Mouse (Mus musculus): ENCODE results near the gene Safb2. TPM values are rescaled to one million over a fixed set of nuclear protein-coding genes. Genes with fewer than 3 reads are reported as not detected.

The Safb2 gene
- polyA plus RNA-seq, 1 experiment: 129 TPM

- Histone ChIP-seq H3K27me3 (replicated peaks) (peaks cover 63% of the 10 kb centered on the region), H3K4me3 (replicated peaks) (no peak overlapping the region), H3K36me3 (replicated peaks; ENCODE audit: low read length) (no peaks in the 10 kb centered on the region), H3K9me3 (no peaks in the 10 kb centered on the region), H3K4me1 (peaks cover 4% of the 10 kb centered on the region; the same call in 1 of the 2 replicates)
- no peak for TF ChIP-seq FLI1 (IDR thresholded peaks at IDR 0.05; ENCODE audit: low read length)
- TF ChIP-seq GATA1 (IDR thresholded peaks at IDR 0.05; ENCODE audit: borderline replicate concordance, low read length): no peak
Measured at GRCm38 (mm10) chr17:56537912-56538311, 46.5 kb downstream of the Safb2 start.

DNA sequence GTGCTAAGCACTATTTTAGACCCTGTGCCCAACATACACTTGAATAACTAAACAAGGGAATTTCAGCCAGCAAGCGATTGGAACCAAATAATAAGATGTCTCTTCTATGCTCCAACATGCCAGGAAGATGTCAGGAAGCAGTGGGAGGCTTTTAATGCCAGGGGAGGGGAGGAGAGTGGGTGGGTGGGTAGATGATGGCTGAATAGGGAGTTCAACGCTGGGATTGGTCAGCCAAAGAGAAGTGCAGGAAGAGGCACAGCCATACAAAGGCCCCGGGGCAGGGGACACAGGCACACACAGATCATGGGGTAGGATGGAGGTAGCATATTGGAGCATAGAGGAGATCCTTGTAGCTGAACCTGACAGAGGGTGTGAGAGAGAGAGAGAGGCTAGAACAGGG is 47.5 kb downstream of the Safb2 start:
- Histone ChIP-seq H3K9me3 (peaks cover 6% of the 10 kb centered on the region; the same call in 1 of the 2 replicates), H3K36me3 (replicated peaks; ENCODE audit: low read length) (no peaks in the 10 kb centered on the region), H3K4me1 (peaks cover 4% of the 10 kb centered on the region; the same call in 1 of the 2 replicates), H3K27me3 (replicated peaks) (peaks cover 56% of the 10 kb centered on the region), H3K4me3 (replicated peaks) (no peak overlapping the region)
- no peak for TF ChIP-seq GATA1 (IDR thresholded peaks at IDR 0.05; ENCODE audit: borderline replicate concordance, low read length)
- no peak for TF ChIP-seq FLI1 (IDR thresholded peaks at IDR 0.05; ENCODE audit: low read length)

GRCm38 (mm10) chr17:56536192-56536591 is 48.2 kb downstream of the Safb2 start:
- peaks cover 49% of the 10 kb centered on the region for H3K27me3 ChIP-seq (replicated peaks)
- TF ChIP-seq GATA1 (IDR thresholded peaks at IDR 0.05; ENCODE audit: borderline replicate concordance, low read length) (no peak), FLI1 (IDR thresholded peaks at IDR 0.05; ENCODE audit: low read length) (no peak)

DNA sequence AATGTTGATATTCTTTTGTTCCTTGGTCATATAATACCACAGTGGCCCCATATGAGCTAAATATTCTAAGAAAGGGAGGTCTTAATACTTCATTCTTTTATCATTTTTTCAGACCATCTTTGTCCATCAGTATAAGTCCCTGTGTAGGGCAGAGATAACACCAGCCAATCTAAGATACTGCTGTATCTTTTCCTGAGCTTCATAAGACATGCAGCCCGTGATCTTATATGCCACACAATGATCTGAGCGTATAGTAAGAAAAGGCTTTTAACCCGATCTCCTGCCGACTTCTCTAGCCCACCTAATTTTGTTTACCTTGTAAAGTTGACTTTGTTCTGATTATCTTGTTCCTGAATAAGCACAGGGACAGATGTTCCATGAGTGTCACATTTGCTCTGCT is 59.4 kb downstream of the Safb2 start:
- H3K36me3 ChIP-seq (replicated peaks; ENCODE audit: low read length): no peaks in the 10 kb centered on the region
- no peak overlapping the region for H3K4me3 ChIP-seq (replicated peaks)
- no peak for TF ChIP-seq GATA1 (IDR thresholded peaks at IDR 0.05; ENCODE audit: borderline replicate concordance, low read length)
- no peaks in the 10 kb centered on the region for H3K9me3 ChIP-seq
- H3K27me3 ChIP-seq (replicated peaks): peaks cover 31% of the 10 kb centered on the region
- H3K4me1 ChIP-seq: no peaks in the 10 kb centered on the region

More at GRCm38 (mm10) chr17:56536192-56536591, 48.2 kb downstream of the Safb2 start:
- Histone ChIP-seq H3K4me1 (peaks cover 4% of the 10 kb centered on the region; the same call in 1 of the 2 replicates), H3K4me3 (replicated peaks) (no peak overlapping the region), H3K9me3 (peaks cover 9% of the 10 kb centered on the region; the same call in 1 of the 2 replicates), H3K36me3 (replicated peaks; ENCODE audit: low read length) (no peaks in the 10 kb centered on the region)

- H3K36me3 ChIP-seq (replicated peaks; ENCODE audit: low read length): no peaks in the 10 kb centered on the region
- H3K9me3 ChIP-seq: 0 out of 2 replicates have a peak, but pooled peaks cover 6% of the 10 kb centered on the region
- no peak overlapping the region for H3K4me3 ChIP-seq (replicated peaks)
- TF ChIP-seq GATA1 (IDR thresholded peaks at IDR 0.05; ENCODE audit: borderline replicate concordance, low read length) (no peak), FLI1 (IDR thresholded peaks at IDR 0.05; ENCODE audit: low read length) (no peak)
- peaks cover 44% of the 10 kb centered on the region for H3K27me3 ChIP-seq (replicated peaks)
- no peaks in the 10 kb centered on the region for H3K4me1 ChIP-seq
Measured at GRCm38 (mm10) chr17:56522744-56523143, 61.6 kb downstream of the Safb2 start.

- peaks cover 82% of the 10 kb centered on the region for H3K27me3 ChIP-seq (replicated peaks)
- TF ChIP-seq GATA1 (IDR thresholded peaks at IDR 0.05; ENCODE audit: borderline replicate concordance, low read length) (no peak), FLI1 (IDR thresholded peaks at IDR 0.05; ENCODE audit: low read length) (no peak)
- H3K9me3 ChIP-seq: peaks cover 46% of the 10 kb centered on the region
- H3K4me3 ChIP-seq (replicated peaks): peak overlapping the region; percentile 42
- H3K36me3 ChIP-seq (replicated peaks; ENCODE audit: low read length): no peaks in the 10 kb centered on the region
- H3K4me1 ChIP-seq: peaks cover 19% of the 10 kb centered on the region
Measured at GRCm38 (mm10) chr17:56515690-56516410, 68.5 kb downstream of the Safb2 start.

- no peak overlapping the region for H3K4me3 ChIP-seq (replicated peaks)
- peaks cover 51% of the 10 kb centered on the region for H3K9me3 ChIP-seq
- peaks cover 21% of the 10 kb centered on the region for H3K4me1 ChIP-seq
- TF ChIP-seq GATA1 (IDR thresholded peaks at IDR 0.05; ENCODE audit: borderline replicate concordance, low read length) (no peak), FLI1 (IDR thresholded peaks at IDR 0.05; ENCODE audit: low read length) (no peak)
- no peaks in the 10 kb centered on the region for H3K36me3 ChIP-seq (replicated peaks; ENCODE audit: low read length)
- H3K27me3 ChIP-seq (replicated peaks): peaks cover 87% of the 10 kb centered on the region
Measured at GRCm38 (mm10) chr17:56514916-56515315, 69.5 kb downstream of the Safb2 start.

- peaks cover 92% of the 10 kb centered on the region for H3K27me3 ChIP-seq (replicated peaks)
- TF ChIP-seq FLI1 (IDR thresholded peaks at IDR 0.05; ENCODE audit: low read length) (no peak), GATA1 (IDR thresholded peaks at IDR 0.05; ENCODE audit: borderline replicate concordance, low read length) (no peak)
- H3K36me3 ChIP-seq (replicated peaks; ENCODE audit: low read length): no peaks in the 10 kb centered on the region
- H3K9me3 ChIP-seq: peaks cover 51% of the 10 kb centered on the region
- peaks cover 21% of the 10 kb centered on the region for H3K4me1 ChIP-seq
- no peak overlapping the region for H3K4me3 ChIP-seq (replicated peaks)
Measured at GRCm38 (mm10) chr17:56514330-56514729, 70.1 kb downstream of the Safb2 start.

GRCm38 (mm10) chr17:56512310-56512709 is 72.1 kb downstream of the Safb2 start, which contains the start of gene Znrf4:
Znrf4 (minus strand) TSS chr17:56512431.
- TF ChIP-seq GATA1 (IDR thresholded peaks at IDR 0.05; ENCODE audit: borderline replicate concordance, low read length) (no peak), FLI1 (IDR thresholded peaks at IDR 0.05; ENCODE audit: low read length) (no peak)
- H3K36me3 ChIP-seq (replicated peaks; ENCODE audit: low read length): no peaks in the 10 kb centered on the region
- H3K4me1 ChIP-seq: peaks cover 33% of the 10 kb centered on the region
- H3K4me3 ChIP-seq (replicated peaks): peak within 1 kb of the TSS; percentile 67
- H3K9me3 ChIP-seq: peaks cover 42% of the 10 kb centered on the region
- H3K27me3 ChIP-seq (replicated peaks): peaks cover 88% of the 10 kb centered on the region

DNA sequence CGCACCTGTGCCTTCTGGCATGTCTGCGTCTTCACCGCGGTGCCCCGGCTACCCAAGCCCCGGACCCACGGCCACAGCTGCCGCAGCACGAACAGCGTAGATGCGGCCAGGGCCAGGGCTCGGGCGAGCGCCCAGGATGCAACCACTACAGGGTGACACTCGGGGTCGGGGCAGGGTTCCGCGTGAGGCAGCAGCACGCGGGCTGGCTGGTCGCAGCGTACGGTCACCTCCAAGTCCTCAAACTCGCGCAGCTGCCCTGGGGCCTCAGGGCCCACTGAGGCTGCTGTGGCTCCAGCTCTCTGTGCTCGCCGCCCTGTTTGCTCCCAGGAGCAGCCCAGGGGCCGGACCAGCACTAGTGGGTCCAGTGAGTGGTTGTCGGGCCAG is 72.7 kb downstream of the Safb2 start:
- Histone ChIP-seq H3K27me3 (replicated peaks) (peaks cover 85% of the 10 kb centered on the region), H3K4me3 (replicated peaks) (peak overlapping the region; percentile 67), H3K36me3 (replicated peaks; ENCODE audit: low read length) (no peaks in the 10 kb centered on the region), H3K9me3 (peaks cover 37% of the 10 kb centered on the region), H3K4me1 (peaks cover 40% of the 10 kb centered on the region)
- TF ChIP-seq GATA1 (IDR thresholded peaks at IDR 0.05; ENCODE audit: borderline replicate concordance, low read length) (no peak), FLI1 (IDR thresholded peaks at IDR 0.05; ENCODE audit: low read length) (no peak)

Data from megakaryocyte, embryonic 14.5 days (primary cell).